Mouse (Mus musculus): ENCODE data around the gene Rpap1.

Rpap1 gene

GRCm38 (mm10) chr2:119787206-119787883 lies at the start of gene Rpap1:
Rpap1 (minus strand) TSS chr2:119787537.
- DNase-seq = peak; percentile 84

- DNase-seq = no peak
These were observed 46.9 kb upstream of the Rpap1 start for GRCm38 (mm10) chr2:119834231-119834630.

GRCm38 (mm10) chr2:119830579-119830978 lies 43.2 kb upstream of the Rpap1 start:
- DNase-seq = no peak

GRCm38 (mm10) chr2:119821136-119821535 lies 33.8 kb upstream of the Rpap1 start:
- no peak for DNase-seq

GRCm38 (mm10) chr2:119818668-119819272 lies 31.4 kb upstream of the Rpap1 start:
- DNase-seq = no peak

- DNase-seq = no peak
These were observed 29.7 kb upstream of the Rpap1 start for GRCm38 (mm10) chr2:119817047-119817446.

GRCm38 (mm10) chr2:119816611-119817010 lies 29.3 kb upstream of the Rpap1 start:
- no peak for DNase-seq

- peak; percentile 45 for DNase-seq
These were observed 27.1 kb upstream of the Rpap1 start for GRCm38 (mm10) chr2:119814376-119814933.

GRCm38 (mm10) chr2:119811490-119812146 lies 24.3 kb upstream of the Rpap1 start:
- no peak for DNase-seq

- DNase-seq = no peak
These were observed 23.6 kb upstream of the Rpap1 start for GRCm38 (mm10) chr2:119810890-119811289.

- DNase-seq = no peak
These were observed 21.5 kb upstream of the Rpap1 start for GRCm38 (mm10) chr2:119808881-119809280.

- no peak for DNase-seq
These were observed 21.1 kb upstream of the Rpap1 start for GRCm38 (mm10) chr2:119808438-119808837.

GRCm38 (mm10) chr2:119805536-119805935 lies 18.2 kb upstream of the Rpap1 start:
- no peak for DNase-seq

GRCm38 (mm10) chr2:119804776-119805175 lies 17.4 kb upstream of the Rpap1 start:
- DNase-seq = no peak

- no peak for DNase-seq
These were observed 16.9 kb upstream of the Rpap1 start for GRCm38 (mm10) chr2:119804275-119804628.

GRCm38 (mm10) chr2:119803618-119804274 lies 16.4 kb upstream of the Rpap1 start:
- DNase-seq = no peak

GRCm38 (mm10) chr2:119802767-119803617 lies 15.7 kb upstream of the Rpap1 start:
- DNase-seq = no peak

- DNase-seq = no peak
These were observed 13.8 kb upstream of the Rpap1 start for GRCm38 (mm10) chr2:119800876-119801846.

GRCm38 (mm10) chr2:119799961-119800550 lies 12.7 kb upstream of the Rpap1 start:
- DNase-seq = no peak

- peak; percentile 50 for DNase-seq
These were observed 12.0 kb upstream of the Rpap1 start for GRCm38 (mm10) chr2:119799181-119799960.
